Mouse (Mus musculus) gastrocnemius, postnatal 14 days (tissue): ENCODE data around the gene Mpped2. TPM values are rescaled to one million over a fixed set of nuclear protein-coding genes. Genes with fewer than 3 reads are reported as not detected.

Source experiments
- DNase-seq: peaks from one replicate; pipeline ENCODE4 v3.0.0; 2021; ENCODE audit warnings: mixed read lengths
- intact Hi-C: fragments of 180-260 bp; cut with DNase I; formaldehyde crosslinking; loops from one replicate; pipeline ENCODE4 v1.15.1; 2025; ENCODE audit warnings: low total_unique reads
- total RNA-seq, 2 experiments: library from RNA; stranded (reverse); gene quantifications; 2 replicates each; pipeline ENCODE4 v1.2.3; 2021

The Mpped2 gene
- total RNA-seq, 2 experiments from 2014 or later: 1.5 to 2.9 TPM

DNA sequence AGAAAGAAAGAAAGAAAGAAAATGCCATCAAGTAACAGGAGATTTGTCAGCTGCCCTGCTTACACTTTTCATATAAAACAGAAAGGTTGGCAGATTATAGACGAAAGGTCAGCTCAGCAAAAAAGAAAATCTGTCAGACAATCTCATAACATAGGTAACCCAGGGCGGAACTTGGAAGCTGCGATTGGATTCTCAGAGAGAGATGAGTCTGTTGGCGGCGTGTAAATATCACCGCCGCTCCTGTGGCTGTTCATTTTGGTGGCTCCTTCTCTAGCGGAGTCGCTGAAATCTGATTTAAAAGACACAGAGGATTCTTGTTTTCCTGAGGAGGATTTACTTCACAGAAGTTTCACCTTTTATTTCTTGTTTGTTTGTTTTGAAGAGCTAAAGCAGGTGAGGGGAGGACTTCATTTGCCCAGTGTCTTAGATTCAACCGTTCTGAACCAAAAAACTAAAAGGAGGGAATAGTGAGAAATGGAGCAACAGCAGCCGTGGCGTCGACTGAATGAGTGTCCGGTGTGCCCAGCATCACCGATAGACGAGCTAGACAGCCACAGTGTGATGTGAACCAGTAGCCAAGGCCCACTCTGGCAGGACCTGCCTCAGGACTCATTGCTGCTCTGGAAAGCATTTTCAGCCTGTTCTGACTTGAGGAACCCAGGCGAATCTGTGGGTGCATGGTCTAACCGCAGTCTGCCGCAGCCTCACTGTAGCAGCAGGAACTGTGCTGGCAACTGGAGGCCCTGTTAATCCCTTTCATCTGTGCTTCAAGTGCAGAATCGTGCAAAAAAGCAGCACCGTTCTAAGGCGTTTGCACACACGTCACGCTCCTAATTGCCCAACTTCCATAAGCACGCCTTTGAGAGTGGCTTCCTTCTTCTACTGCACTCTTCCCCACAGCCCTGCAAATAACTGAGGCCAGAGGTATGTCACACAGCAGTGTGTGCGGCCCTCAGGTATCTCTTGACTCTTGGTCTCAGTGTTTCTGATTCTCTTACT lies 88.4 kb downstream of the Mpped2 start:
- intact Hi-C loops: no loop called here
- no peak for DNase-seq

DNA sequence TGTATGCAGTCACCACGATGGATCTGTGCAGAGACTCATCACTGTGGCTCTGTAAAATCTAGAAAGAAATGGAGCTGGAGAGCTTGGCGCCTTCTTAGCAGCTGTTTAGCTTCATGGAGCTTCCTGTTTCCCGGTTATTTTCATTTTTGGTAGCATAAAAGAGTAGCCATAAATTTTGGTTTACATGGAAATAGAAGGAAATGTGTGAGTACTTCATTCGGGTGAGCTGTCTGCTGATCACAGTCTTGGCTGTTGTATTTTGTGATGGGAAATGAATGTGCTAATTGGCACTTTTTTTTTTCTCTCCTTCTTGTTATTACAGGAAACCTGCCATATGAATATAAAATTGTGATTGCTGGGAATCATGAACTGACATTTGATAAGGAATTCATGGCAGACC lies 90.2 kb downstream of the Mpped2 start:
- intact Hi-C loops: no loop called here
- no peak for DNase-seq

DNA sequence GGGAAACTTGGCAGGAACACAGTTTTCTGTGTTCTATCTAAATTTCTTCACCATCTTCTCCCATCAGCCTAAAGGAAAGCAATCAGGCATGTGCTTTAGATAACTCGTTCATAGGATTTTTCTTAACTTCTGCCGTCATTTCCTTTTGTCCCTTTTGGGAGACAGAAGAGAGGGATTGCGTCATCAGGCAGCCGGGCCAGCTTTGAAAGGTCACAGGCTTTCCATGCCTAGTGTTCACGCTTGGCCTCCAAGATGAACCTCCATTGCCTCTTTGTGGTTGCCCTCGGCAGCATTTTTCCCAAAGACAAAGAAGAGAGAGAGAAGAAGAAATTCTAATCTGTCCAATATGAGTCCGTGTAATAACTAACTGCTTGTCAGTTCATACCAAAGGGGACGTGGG lies 95.0 kb downstream of the Mpped2 start:
- intact Hi-C loops: no loop called here
- peak; percentile 9 for DNase-seq

DNA sequence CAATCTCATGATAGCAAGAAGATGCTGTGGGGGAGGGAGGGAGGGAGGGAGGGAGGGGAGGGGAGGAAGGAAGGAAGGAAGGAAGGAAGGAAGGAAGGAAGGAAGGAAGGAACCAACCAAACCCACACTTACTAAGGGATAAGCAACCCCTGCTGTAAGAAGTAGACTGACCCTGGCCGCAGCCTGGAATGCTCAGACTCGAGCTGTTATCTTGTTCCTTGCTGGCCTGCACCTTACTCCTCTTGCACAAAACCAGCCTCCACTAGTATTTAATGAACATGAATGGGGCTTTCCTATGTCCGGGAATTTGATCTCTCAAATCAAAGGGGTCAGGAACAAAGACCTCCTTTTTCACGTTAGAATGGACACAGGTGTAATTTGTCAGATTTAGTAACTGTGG lies 95.5 kb downstream of the Mpped2 start:
- intact Hi-C loops: no loop called here
- DNase-seq: no peak

DNA sequence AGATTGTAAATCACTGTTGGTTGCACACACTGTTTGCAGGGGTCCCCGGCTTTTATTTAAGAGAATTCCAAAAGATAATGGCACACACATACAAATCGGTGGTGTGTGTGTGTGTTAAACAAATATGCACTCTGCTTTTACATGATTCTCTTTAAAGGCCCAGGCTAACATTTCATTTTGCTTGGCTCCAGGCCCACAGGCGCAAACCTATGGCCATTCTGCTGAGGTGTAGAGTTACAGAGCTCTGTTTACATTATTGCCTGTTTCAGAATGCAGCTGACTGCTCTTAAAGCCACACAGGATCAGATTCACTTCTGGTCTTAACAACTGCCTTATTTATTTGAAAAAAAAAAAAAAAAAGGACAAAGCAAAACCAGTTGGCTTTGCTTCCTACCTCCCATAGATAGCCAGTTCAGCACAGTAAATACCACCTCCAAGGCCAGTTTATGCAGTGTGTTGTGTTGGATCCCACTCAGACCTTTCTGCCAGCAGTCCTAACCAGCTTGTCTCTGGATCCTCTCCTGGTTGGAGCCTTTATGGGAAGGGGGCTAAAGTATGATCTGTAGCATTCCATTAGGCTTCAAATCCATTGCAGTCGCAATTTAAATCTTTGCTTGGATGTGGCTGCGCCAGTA lies 96.7 kb downstream of the Mpped2 start:
- intact Hi-C loops: no loop called here

DNA sequence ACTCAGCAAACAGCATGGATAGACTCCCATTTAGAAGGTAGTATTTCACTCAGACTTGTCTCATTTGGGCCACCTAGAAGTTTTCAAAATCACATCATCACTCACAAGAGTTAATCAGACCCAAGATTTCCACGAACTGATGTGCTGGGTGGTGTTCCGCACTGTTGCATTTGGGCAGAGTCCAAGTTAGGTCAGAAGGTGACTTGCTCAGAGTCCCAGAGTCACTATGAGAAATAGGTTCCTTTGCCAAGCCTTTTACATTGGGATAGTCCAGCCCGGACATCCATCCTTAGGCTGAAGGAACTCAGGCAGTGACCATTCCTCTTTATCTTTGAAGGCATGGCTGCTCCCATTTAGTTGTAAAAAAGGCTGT lies 97.2 kb downstream of the Mpped2 start:
- DNase-seq: no peak
- intact Hi-C loops: no loop called here

More for the DNA sequence above, 96.7 kb downstream of the Mpped2 start:
- DNase-seq: no peak

DNA sequence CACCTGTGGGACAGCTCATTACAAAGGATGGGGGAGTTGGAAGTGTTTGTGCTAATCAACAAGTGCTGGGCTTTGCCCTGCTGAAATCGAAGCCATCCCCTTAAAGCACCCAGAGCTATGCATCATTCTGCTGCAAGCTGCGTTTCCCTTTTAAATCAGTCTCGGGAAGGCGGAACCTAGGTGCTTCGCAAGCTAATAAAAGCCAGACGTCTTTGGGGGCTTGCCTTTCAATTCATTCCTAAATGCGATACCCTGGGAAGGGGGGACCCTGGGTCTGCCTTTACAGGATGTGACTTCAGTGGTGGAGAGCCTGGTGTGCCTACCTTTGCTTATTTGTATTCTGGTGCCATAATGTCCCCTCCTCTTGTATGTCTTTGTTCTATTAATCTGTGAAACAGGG lies 103.2 kb downstream of the Mpped2 start:
- DNase-seq: no peak
- intact Hi-C loops: no loop called here

DNA sequence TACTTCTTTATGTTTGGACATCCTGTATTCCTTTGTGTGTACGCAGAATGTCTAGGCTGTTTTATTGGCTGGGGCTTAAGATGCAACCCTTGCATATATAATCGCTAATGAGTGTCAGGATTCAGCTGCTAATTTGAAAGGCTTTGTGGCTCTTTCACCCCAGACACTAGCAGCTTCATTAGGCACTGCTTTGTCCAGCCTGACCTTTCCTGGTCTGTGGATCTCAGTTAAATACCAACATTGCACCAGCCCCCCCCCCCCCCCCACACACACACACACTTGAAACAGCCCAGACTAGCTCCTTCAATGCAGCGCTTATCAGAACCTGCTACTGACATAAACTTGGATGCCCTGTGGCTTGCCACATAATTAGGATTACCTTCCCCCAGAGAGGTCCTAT lies 104.8 kb downstream of the Mpped2 start:
- no peak for DNase-seq
- intact Hi-C loops: no loop called here

DNA sequence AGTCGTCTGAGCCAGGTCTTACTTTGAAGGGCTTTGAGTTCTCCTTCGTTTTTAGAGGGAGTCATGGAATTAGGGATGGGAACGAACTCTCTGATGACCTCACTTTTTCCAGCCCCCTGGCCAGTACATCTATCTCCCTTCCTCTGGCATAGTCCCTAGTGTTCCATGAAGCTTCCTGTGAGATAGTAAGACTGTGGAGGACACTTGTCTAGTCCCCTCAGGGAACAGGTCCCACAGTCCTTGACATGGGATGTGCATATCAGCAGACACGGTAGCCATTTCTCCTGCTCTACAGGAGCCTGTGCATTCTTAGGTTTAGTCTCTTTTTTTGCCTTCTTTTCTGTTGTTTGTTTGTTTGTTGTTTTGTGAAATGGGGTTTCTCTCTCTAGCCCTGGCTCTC lies 105.8 kb downstream of the Mpped2 start:
- intact Hi-C loops: no loop called here

DNA sequence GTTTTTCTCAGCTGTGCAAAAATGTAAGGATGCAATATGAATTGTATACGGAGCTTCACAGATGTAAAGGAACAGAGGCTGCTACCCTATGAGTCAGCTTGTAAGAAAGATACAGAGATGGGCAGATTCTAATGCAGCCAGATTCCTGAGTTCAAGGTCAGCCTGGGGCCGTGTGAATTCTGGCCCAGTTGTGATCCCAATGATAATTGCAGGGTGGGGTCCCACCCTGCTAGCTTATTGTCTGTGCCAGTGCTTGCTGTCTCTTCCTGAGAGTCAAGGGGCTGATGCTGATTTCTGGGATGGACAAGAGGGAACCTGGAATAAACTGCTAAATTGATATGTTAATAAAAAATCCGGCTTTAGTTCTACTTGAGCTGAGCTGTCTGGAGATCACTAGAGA lies 122.8 kb downstream of the Mpped2 start:
- intact Hi-C loops: no loop called here
- DNase-seq: no peak

More for the DNA sequence above, 105.8 kb downstream of the Mpped2 start:
- no peak for DNase-seq

DNA sequence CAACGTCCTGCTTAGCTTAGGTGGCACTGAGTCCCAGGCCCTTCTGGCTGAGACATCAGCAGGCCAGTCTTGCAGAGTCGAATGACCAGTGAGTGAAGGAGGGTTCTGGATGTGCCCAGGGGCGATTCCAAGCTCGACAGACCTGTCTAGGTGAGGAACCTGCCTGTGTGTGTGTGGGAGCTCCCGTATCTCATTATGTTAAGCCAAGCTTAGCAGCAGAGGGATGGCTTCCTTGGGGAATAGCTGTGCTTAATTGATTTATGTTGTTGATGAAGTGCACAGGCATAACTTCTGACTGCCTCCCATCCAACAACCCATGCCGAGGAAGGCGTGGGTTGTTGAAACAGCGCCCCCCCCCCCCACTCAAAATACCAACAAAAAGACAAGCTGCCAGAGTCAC lies 128.2 kb downstream of the Mpped2 start:
- no peak for DNase-seq
- intact Hi-C loops: no loop called here

DNA sequence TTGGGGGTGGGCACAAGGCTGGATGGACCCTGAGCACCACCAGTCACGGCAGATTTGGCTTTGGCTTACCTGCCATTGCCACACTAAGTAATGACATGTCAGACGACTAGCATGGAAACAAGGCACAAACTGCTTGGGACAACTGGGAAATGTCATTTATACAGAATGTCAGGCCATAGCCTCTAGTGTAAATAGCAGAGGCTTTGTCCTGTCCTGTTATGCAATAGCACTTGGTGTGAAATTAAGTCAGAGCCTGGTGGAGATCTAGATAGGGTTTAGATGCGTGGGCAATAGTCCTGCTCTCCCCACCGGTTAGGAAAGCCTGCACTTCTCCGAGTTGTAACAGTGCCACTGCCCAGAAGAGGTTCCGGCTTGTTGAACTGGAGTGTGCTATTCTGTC lies 128.8 kb downstream of the Mpped2 start:
- DNase-seq: no peak
- intact Hi-C loops: no loop called here

DNA sequence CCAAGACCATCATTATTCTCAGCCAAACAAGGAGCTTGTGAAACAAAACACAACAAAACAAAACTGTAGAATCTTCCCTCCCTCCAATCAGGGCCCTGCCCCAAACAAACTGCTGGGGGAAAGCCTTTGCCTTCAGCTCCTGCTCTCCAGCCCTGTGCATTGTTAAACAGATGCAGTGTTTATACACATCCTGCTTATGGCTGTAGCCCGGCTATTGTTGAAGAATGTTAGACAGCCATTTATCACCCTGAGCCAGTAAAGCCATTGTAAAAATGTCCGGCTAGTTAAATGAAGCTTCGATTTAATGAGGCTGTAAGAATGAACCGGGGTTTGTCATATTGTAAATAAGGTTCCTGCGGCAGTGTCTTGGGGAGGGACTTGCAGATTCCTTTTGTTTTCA lies 129.5 kb downstream of the Mpped2 start:
- intact Hi-C loops: no loop called here

DNA sequence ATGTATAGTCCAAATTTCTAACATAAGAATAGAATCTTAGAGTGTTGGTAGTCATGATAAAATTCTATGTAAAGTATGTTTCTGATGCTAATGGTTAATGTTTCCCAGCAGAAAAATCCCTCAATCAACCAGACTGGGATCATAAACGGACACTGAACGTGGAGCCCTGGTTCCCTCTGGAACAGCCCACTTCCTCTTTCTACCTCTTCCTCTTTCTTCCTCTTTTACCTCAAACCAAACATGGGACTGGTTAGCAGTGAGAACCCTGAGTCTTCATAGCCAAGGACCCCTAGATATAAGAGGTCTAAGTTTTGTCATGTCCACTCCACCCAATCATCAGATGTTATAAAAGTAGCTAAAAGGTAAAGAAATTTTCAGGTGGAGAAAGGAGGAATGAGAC lies 132.4 kb downstream of the Mpped2 start:
- DNase-seq: no peak
- intact Hi-C loops: no loop called here

More for the DNA sequence above, 129.5 kb downstream of the Mpped2 start:
- DNase-seq: no peak

DNA sequence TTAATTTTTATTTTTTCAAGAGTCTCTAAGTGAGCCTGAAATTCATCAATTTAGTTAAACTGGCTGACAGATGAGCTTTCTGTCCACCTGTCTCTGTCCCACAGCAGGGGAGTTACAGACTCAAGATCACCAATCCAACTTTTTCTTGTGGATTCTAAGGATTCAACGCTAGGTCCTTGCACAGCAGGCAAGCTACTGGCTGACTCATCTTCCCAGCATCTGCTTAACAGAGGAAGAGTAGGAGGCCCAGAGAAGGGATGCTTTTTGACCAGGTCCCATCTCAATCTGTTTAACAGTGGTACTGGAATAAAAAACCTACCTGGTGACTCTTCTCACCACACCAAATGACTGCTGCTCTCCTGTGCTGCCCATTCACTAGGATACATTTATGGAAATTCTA lies 133.0 kb downstream of the Mpped2 start:
- intact Hi-C loops: no loop called here
- no peak for DNase-seq

DNA sequence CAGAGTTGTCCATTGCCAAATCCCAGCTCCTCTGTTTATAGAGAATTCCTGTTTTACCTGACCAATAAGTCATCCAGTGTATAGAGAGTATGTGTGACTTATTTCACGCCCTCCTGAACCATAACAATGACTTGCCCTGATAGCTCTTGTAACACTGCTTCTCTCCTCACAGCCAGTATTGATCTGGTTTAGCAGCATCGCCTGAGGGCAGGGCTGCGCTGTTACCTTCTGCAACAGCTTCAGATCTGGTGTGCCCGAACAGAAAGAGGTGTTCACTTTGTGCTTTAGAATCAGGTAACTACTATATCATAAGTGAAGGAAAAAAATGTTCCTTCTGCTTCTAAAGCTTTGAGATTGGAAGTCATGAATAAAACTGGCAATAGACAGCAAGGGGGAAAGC lies 133.7 kb downstream of the Mpped2 start:
- intact Hi-C loops: no loop called here
- no peak for DNase-seq

DNA sequence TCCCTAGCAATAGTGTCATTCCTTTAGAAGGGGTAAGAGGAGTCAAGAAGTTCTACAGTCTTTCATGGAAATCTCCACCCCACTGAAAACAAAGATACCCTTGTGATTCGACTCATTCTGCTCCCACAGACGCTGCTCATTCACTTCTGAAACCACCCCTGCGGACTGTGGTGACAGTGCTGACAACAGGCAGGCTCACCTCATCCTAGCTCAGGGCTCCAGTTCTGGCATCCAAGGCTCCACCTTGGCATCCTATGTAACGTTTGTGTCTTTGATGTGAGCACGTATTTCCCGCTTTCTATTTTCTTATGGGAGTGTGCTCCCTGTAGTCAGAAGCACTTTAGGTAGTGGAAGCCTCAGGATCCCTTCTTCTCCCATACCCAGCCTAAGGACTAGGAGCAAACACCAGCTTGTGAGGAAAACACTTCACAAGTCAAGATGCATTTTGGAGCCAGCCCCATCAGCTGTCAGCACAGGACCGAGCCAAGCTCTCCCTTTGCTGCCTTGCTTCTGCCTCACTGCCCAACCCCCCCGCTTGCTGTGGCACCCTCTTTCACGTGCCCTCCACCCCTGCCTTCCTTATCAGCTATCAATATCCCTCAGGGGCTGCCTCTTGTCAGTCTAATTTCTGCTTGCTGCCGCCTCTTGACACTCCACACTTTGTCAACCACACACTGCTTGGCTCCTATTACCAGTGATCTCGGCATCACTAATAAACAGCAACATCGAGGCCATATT lies 135.7 kb downstream of the Mpped2 start:
- DNase-seq: no peak
- intact Hi-C loops: no loop called here

DNA sequence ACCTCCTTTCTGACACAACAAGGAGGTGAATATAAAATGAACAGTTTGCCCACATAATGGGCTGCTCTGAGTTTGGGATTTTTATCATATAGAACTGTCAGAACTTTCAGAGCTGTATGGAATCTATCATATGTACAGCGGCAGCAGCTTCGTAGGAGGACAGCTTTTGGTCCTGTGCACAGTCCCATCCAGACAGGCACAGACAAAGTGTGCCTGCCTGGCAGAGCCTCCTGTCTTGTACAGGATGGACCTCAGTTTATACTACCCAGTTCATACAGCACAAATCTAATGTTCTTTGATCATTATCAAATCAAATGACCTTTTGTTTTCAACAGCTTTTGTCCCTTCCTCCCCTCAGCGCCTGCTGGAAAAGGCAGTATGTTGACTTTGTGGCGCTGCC lies 136.4 kb downstream of the Mpped2 start:
- intact Hi-C loops: no loop called here
- DNase-seq: no peak

DNA sequence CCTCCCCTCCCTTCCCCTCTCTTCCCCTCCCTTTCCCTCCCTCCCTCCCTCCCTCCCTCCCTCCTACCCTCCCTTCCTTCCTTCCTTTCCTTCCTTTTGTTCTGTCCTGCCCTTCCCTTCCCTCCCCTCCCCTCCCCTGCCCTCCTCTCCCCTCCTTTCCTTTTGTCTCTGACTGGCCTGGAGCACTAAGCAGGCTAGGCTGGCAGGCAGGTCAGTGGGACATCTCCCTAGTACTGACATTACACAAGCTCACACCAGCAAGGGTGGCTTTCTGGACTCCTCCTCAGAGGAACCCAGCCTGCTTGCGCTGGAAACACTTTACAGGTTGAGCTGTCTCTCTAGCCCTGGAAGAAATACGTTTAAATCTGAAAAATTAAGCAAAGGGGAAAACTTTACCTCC lies 139.5 kb downstream of the Mpped2 start:
- intact Hi-C loops: no loop called here
- no peak for DNase-seq

DNA sequence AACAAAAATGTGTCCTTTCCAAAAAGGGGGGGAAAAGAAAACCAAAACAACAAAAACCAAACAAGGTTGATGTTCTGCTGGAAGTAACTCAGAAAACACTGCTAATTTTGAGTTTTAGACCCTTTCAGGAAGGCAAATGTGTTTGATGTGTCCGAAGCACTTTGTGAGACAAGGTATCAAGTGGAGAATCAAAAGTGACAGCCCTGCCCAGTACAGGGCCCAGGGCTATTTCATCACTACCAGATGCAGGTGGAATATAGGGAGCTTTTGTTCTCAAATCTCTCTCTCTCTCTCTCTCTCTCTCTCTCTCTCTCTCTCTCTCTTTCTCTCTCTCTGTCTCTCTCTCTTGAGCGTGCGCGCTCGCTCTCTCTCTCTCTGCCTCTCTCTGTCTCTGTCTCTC lies 140.1 kb downstream of the Mpped2 start:
- intact Hi-C loops: no loop called here
- DNase-seq: no peak
